Comparison of ENCODE assay signal across 8 mouse cellular contexts in the genomic region with DNA sequence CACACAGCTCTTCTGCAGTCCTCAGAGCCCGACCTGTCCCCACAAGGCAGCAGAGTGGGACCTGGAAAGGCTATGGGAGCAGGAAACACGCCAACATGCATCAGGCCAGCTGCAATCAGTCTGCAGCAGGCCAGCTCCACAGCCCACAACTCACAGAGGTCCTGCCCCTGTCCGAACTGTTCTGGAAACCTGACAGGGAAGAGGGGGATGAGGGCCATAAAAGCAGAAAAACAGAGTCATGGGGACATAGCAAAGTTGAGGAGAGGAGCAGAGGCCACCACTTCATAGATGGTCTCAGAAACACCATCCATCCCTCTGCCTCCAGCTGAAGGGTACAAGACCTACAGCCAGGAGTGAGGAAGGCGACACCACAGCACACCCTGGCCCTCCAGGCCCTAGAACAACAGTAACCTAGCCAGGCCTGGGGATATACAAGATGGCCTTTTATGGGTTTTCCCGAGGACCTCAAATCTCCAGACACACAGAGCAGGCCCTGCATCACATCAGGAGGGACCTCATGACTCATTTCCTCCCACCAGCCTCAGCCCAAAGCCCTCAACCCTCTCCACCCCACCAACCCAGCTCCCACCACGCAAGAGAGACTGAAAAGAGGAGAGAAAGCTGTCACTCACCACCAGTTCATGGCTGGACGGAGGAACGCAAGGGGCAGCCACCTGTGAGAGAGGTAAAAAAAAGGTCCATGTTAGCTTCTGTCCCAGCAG.
DNase-seq lines count a peak whose midpoint lies in the region; ATAC-seq and TF ChIP-seq lines count a peak whose summit lies in the region.

No protein-coding gene starts in this region.

- H3K4me3 ChIP-seq in liver, adult 2 months (ENCODE audit: insufficient read depth, low read depth, low read length): no peak overlapping the region
- H3K4me3 ChIP-seq in liver, embryonic 12.5 days: no peak overlapping the region
- H3K4me3 ChIP-seq in heart, embryonic 13.5 days: no peak overlapping the region
- no peak overlapping the region for H3K4me3 ChIP-seq in stomach, embryonic 15.5 days (replicated peaks)

- H3K36me3 ChIP-seq in liver, adult 2 months (ENCODE audit: control insufficient read depth, insufficient read depth, low read length): no peaks in the 10 kb centered on the region
- H3K36me3 ChIP-seq in liver, embryonic 12.5 days: no peaks in the 10 kb centered on the region
- H3K36me3 ChIP-seq in heart, embryonic 13.5 days: peaks cover 37% of the 10 kb centered on the region
- no peaks in the 10 kb centered on the region for H3K36me3 ChIP-seq in stomach, embryonic 15.5 days

- TF ChIP-seq POLR2A in liver, adult 2 months (IDR thresholded peaks at IDR 0.05; ENCODE audit: extremely low read depth, insufficient read depth, low read length): no peak

- H3K4me1 ChIP-seq in liver, adult 2 months (ENCODE audit: control insufficient read depth, insufficient read depth, low read length): peaks cover 63% of the 10 kb centered on the region
- peaks cover 31% of the 10 kb centered on the region for H3K4me1 ChIP-seq in liver, embryonic 12.5 days
- peaks cover 80% of the 10 kb centered on the region for H3K4me1 ChIP-seq in heart, embryonic 13.5 days
- peaks cover 25% of the 10 kb centered on the region for H3K4me1 ChIP-seq in stomach, embryonic 15.5 days

- no peak for ATAC-seq in liver, embryonic 12.5 days
- ATAC-seq in heart, embryonic 13.5 days (ENCODE audit: extremely low read depth, insufficient number of reproducible peaks, low FRiP score, low TSS enrichment): no peak
- ATAC-seq in stomach, embryonic 15.5 days (ENCODE audit: insufficient read depth, low FRiP score, low read depth): no peak

- no peaks in the 10 kb centered on the region for H3K27me3 ChIP-seq in liver, adult 2 months (ENCODE audit: control insufficient read depth, insufficient read depth, low read length)
- H3K27me3 ChIP-seq in liver, embryonic 12.5 days (replicated peaks): no peaks in the 10 kb centered on the region
- H3K27me3 ChIP-seq in heart, embryonic 13.5 days (replicated peaks): no peaks in the 10 kb centered on the region
- no peaks in the 10 kb centered on the region for H3K27me3 ChIP-seq in stomach, embryonic 15.5 days (replicated peaks)

- peak overlapping the region; percentile 89 for H3K27ac ChIP-seq in liver, adult 2 months (replicated peaks; ENCODE audit: insufficient read depth, low read depth, low read length)
- H3K27ac ChIP-seq in liver, embryonic 12.5 days: no peak overlapping the region
- H3K27ac ChIP-seq in heart, embryonic 13.5 days (replicated peaks): peak overlapping the region; percentile 87
- peak overlapping the region; percentile 54; the same call in 1 of the 2 replicates for H3K27ac ChIP-seq in stomach, embryonic 15.5 days

- WGBS in liver, adult 2 months: 45% methylated on average over 8 of the region's 8 CpGs
- WGBS in liver, embryonic 12.5 days (ENCODE audit: insufficient replicate concordance): 36% methylated on average over 8 of the region's 8 CpGs
- 39% methylated on average over 8 of the region's 8 CpGs for WGBS in heart, embryonic 13.5 days
- 54% methylated on average over 8 of the region's 8 CpGs for WGBS in stomach, embryonic 15.5 days

- H3K9ac ChIP-seq in liver, adult 2 months (ENCODE audit: low read depth, low read length): peak overlapping the region; percentile 62
- H3K9ac ChIP-seq in liver, embryonic 12.5 days: no peak overlapping the region
- H3K9ac ChIP-seq in heart, embryonic 13.5 days: peak overlapping the region; percentile 56
- no peak overlapping the region for H3K9ac ChIP-seq in stomach, embryonic 15.5 days

- H3K79me2 ChIP-seq in liver, adult 2 months (ENCODE audit: control insufficient read depth, insufficient read depth, low read length): peaks cover 26% of the 10 kb centered on the region; the same call in 1 of the 2 replicates

- no peak overlapping the region for H3K4me2 ChIP-seq in liver, embryonic 12.5 days
- no peak overlapping the region for H3K4me2 ChIP-seq in heart, embryonic 13.5 days
- H3K4me2 ChIP-seq in stomach, embryonic 15.5 days: no peak overlapping the region

- H3K9me3 ChIP-seq in liver, embryonic 12.5 days (replicated peaks): 0 out of 2 replicates have a peak, but pooled peaks cover 3% of the 10 kb centered on the region
- H3K9me3 ChIP-seq in heart, embryonic 13.5 days: 0 out of 2 replicates have a peak, but pooled peaks cover 4% of the 10 kb centered on the region
- no peaks in the 10 kb centered on the region for H3K9me3 ChIP-seq in stomach, embryonic 15.5 days

- no peak for TF ChIP-seq CTCF in liver, adult 2 months (IDR thresholded peaks at IDR 0.05; ENCODE audit: low read depth, low read length)

- peak; percentile 54 for DNase-seq in liver, adult 2 months (ENCODE audit: extremely low read depth, low read depth, low spot score)
- DNase-seq in kidney, postnatal 14 days: peak; percentile 82
- no peak for DNase-seq in right cerebral cortex, postnatal 25 days
- no peak for DNase-seq in spleen, postnatal 4 days (ENCODE audit: low spot score in 2 of 2)
- DNase-seq in urinary bladder, adult 18-20 months (ENCODE audit: low spot score in 2 of 2): no peak

Comparison
In these comparisons a context has a peak if more than half of its experiments do, and no peak if none do; other contexts are left out.
1. H3K9ac ChIP-seq: peak in liver, adult 2 months (single experiment) and heart, embryonic 13.5 days (single experiment); none in liver, embryonic 12.5 days (single experiment) and stomach, embryonic 15.5 days (single experiment).
2. DNase-seq: peak in liver, adult 2 months (single experiment) and kidney, postnatal 14 days (single experiment); none in right cerebral cortex, postnatal 25 days (single experiment), spleen, postnatal 4 days (0 of 2) and urinary bladder, adult 18-20 months (0 of 2).